Mouse (Mus musculus) bone marrow macrophage, adult 2 months (primary cell): ENCODE measurements around the gene Stard3. TPM values are rescaled to one million over a fixed set of nuclear protein-coding genes. Genes with fewer than 3 reads are reported as not detected.
A peak's percentile ranks its signal among the peaks of the same experiment; 100 is the strongest.

Source experiments
- H3K27ac ChIP-seq: 2 replicates; pipeline ENCODE4 v1.5.1; 2012; ENCODE audit warnings: low read depth, low read length; ENCODE audit not compliant: insufficient read depth
- H3K4me1 ChIP-seq: 2 replicates; pipeline ENCODE4 v1.6.1; 2012; ENCODE audit warnings: low read length; ENCODE audit not compliant: control insufficient read depth, insufficient read depth
- H3K4me3 ChIP-seq: 2 replicates; pipeline ENCODE4 v1.5.1; 2012; ENCODE audit warnings: mild to moderate bottlenecking, low read length, moderate library complexity; ENCODE audit not compliant: insufficient read depth
- CTCF ChIP-seq: IDR thresholded peaks from 2 replicates; pipeline ENCODE4 v1.5.1; 2012; ENCODE audit warnings: low read depth, mild to moderate bottlenecking, low read length, moderate library complexity
- POLR2A ChIP-seq: IDR thresholded peaks from 2 replicates; pipeline ENCODE4 v1.6.1; 2012; ENCODE audit warnings: mild to moderate bottlenecking, low read depth, low read length, borderline replicate concordance
- polyA plus RNA-seq: library from polyadenylated mRNA; stranded (reverse); fragments of >200 nt; gene quantifications from 2 replicates; pipeline ENCODE4 v1.2.4, GENCODE M21; 2012; ENCODE audit not compliant: missing spikeins, insufficient read depth, insufficient read length

The Stard3 gene
- polyA plus RNA-seq, 1 experiment = 62.3 TPM

- H3K4me1 ChIP-seq = peaks cover 41% of the 10 kb centered on the region
- peak overlapping the region; percentile 61 for H3K27ac ChIP-seq
- TF ChIP-seq POLR2A (no peak), CTCF (no peak)
- H3K4me3 ChIP-seq = peak overlapping the region; percentile 49
Observed at GRCm38 (mm10) chr11:98357396-98358160, 590 bp upstream of the Stard3 start.

GRCm38 (mm10) chr11:98360866-98361521 lies 2.8 kb downstream of the Stard3 start:
- no peak for TF ChIP-seq POLR2A
- TF ChIP-seq CTCF = no peak
- peak overlapping the region; percentile 83 for H3K27ac ChIP-seq
- peak overlapping the region; percentile 97 for H3K4me3 ChIP-seq
- peaks cover 41% of the 10 kb centered on the region for H3K4me1 ChIP-seq

GRCm38 (mm10) chr11:98363817-98364216 lies 5.6 kb downstream of the Stard3 start:
- Histone ChIP-seq H3K27ac (no peak overlapping the region), H3K4me3 (no peak overlapping the region), H3K4me1 (peaks cover 31% of the 10 kb centered on the region)
- no peak for TF ChIP-seq POLR2A
- TF ChIP-seq CTCF = no peak

- Histone ChIP-seq H3K27ac (no peak overlapping the region), H3K4me1 (peaks cover 28% of the 10 kb centered on the region), H3K4me3 (no peak overlapping the region)
- TF ChIP-seq CTCF = no peak
- no peak for TF ChIP-seq POLR2A
Observed at GRCm38 (mm10) chr11:98364410-98364809, 6.2 kb downstream of the Stard3 start.

GRCm38 (mm10) chr11:98366290-98366689 lies 8.1 kb downstream of the Stard3 start:
- Histone ChIP-seq H3K27ac (no peak overlapping the region), H3K4me3 (no peak overlapping the region), H3K4me1 (peaks cover 14% of the 10 kb centered on the region)
- TF ChIP-seq CTCF (no peak), POLR2A (no peak)

- H3K4me1 ChIP-seq = peaks cover 5% of the 10 kb centered on the region
- no peak for TF ChIP-seq CTCF
- H3K27ac ChIP-seq = no peak overlapping the region
- no peak overlapping the region for H3K4me3 ChIP-seq
Observed at GRCm38 (mm10) chr11:98367171-98367862, 9.1 kb downstream of the Stard3 start.

GRCm38 (mm10) chr11:98367863-98368186 lies 9.7 kb downstream of the Stard3 start:
- no peak for TF ChIP-seq POLR2A
- TF ChIP-seq CTCF = no peak
- Histone ChIP-seq H3K27ac (no peak overlapping the region), H3K4me1 (no peaks in the 10 kb centered on the region), H3K4me3 (no peak overlapping the region)

- H3K4me3 ChIP-seq = no peak overlapping the region
- H3K27ac ChIP-seq = no peak overlapping the region
- no peak for TF ChIP-seq CTCF
- no peak for TF ChIP-seq POLR2A
- H3K4me1 ChIP-seq = no peaks in the 10 kb centered on the region
Observed at GRCm38 (mm10) chr11:98369337-98369736, 11.2 kb downstream of the Stard3 start.

- no peaks in the 10 kb centered on the region for H3K4me1 ChIP-seq
- no peak overlapping the region for H3K4me3 ChIP-seq
- no peak overlapping the region for H3K27ac ChIP-seq
- no peak for TF ChIP-seq POLR2A
- no peak for TF ChIP-seq CTCF
Observed at GRCm38 (mm10) chr11:98370588-98370987, 12.4 kb downstream of the Stard3 start.

- H3K27ac ChIP-seq = no peak overlapping the region
- no peaks in the 10 kb centered on the region for H3K4me1 ChIP-seq
- TF ChIP-seq POLR2A = no peak
- no peak overlapping the region for H3K4me3 ChIP-seq
Observed at GRCm38 (mm10) chr11:98371556-98372240, 13.5 kb downstream of the Stard3 start.

GRCm38 (mm10) chr11:98372406-98372805 lies 14.2 kb downstream of the Stard3 start:
- H3K4me3 ChIP-seq = no peak overlapping the region
- no peak overlapping the region for H3K27ac ChIP-seq
- H3K4me1 ChIP-seq = no peaks in the 10 kb centered on the region
- TF ChIP-seq CTCF (peak; percentile 88), POLR2A (no peak)
